Mouse (Mus musculus) MEL (cell line): Measurements from ENCODE around the gene Fbxl15. TPM values are rescaled to one million over a fixed set of nuclear protein-coding genes. Genes with fewer than 3 reads are reported as not detected.

Source experiments
- DNase-seq: peaks from one replicate; pipeline ENCODE4 v3.0.0; 2011; ENCODE audit warnings: low read depth, low spot score
- H3K27ac ChIP-seq: 2 replicates; pipeline ENCODE4 v1.5.1; 2012; ENCODE audit warnings: low read depth, mild to moderate bottlenecking, control low read depth, low read length, moderate library complexity; ENCODE audit not compliant: control insufficient read depth
- H3K27me3 ChIP-seq, 2 experiments: fragments of 150-350 bp in 1 of 2; sonication (generic) in 1 of 2; 2 replicates each; pipeline ENCODE4 v1.6.1; 2012; ENCODE audit warnings: low read length in 2 of 2, mild to moderate bottlenecking in 2 of 2, improper control_type of control experiment in 1 of 2, moderate library complexity in 1 of 2; ENCODE audit not compliant: insufficient read depth in 2 of 2, control insufficient read depth in 1 of 2
- H3K36me3 ChIP-seq, 2 experiments: 2 replicates each; pipeline ENCODE4 v1.6.1; 2012 to 2014; ENCODE audit warnings: low read length in 2 of 2, improper control_type of control experiment in 1 of 2, inconsistent platforms in 1 of 2, mild to moderate bottlenecking in 1 of 2; ENCODE audit not compliant: insufficient read depth in 2 of 2, control insufficient read depth in 1 of 2
- H3K4me1 ChIP-seq, 2 experiments: fragments of 150-350 bp in 1 of 2; sonication (generic) in 1 of 2; 2 replicates each; pipeline ENCODE4 v1.6.1; 2012; ENCODE audit warnings: low read length in 2 of 2, improper control_type of control experiment in 1 of 2, mild to moderate bottlenecking in 1 of 2; ENCODE audit not compliant: insufficient read depth in 2 of 2, control insufficient read depth in 1 of 2
- H3K4me3 ChIP-seq, 2 experiments: fragments of 150-350 bp in 1 of 2; sonication (generic) in 1 of 2; 2 replicates each; pipeline ENCODE4 v1.5.1; 2012; ENCODE audit warnings: low read depth in 2 of 2, low read length in 2 of 2, mild to moderate bottlenecking in 2 of 2, moderate library complexity in 2 of 2, control low read depth in 1 of 2, improper control_type of control experiment in 1 of 2; ENCODE audit not compliant: control insufficient read depth in 1 of 2, insufficient read depth in 1 of 2
- H3K79me2 ChIP-seq: 2 replicates; pipeline ENCODE4 v1.6.1; 2012; ENCODE audit warnings: mild to moderate bottlenecking, low read length, moderate library complexity; ENCODE audit not compliant: control insufficient read depth, poor library complexity, insufficient read depth
- H3K9ac ChIP-seq: 2 replicates; pipeline ENCODE4 v1.6.1; 2012; ENCODE audit warnings: low read depth, mild to moderate bottlenecking, control low read depth, low read length, moderate library complexity; ENCODE audit not compliant: control insufficient read depth, poor library complexity, severe bottlenecking
- H3K9me3 ChIP-seq: fragments of 150-350 bp; sonication (generic); replicated peaks from 2 replicates; pipeline ENCODE4 v1.6.1; 2012; ENCODE audit warnings: mild to moderate bottlenecking, low read length, improper control_type of control experiment, moderate library complexity; ENCODE audit not compliant: insufficient read depth
- BHLHE40 ChIP-seq: IDR thresholded peaks from 2 replicates; pipeline ENCODE4 v1.6.1; 2012; ENCODE audit warnings: low read depth, mild to moderate bottlenecking, inconsistent platforms, low read length, improper control_type of control experiment, borderline replicate concordance
- CHD2 ChIP-seq: IDR thresholded peaks from 2 replicates; pipeline ENCODE4 v1.6.1; 2011; ENCODE audit warnings: low read length, improper control_type of control experiment
- CTCF ChIP-seq, 3 experiments: IDR thresholded peaks in 2 of 3; conservative IDR thresholded peaks in 1 of 3; 2 replicates each; pipeline ENCODE4 v1.5.1; 2011 to 2012; ENCODE audit warnings: low read length in 3 of 3, low read depth in 2 of 3, mild to moderate bottlenecking in 2 of 3, improper control_type of control experiment in 1 of 3, inconsistent platforms in 1 of 3, mixed read lengths in 1 of 3, moderate library complexity in 1 of 3; ENCODE audit not compliant: control insufficient read depth in 1 of 3, insufficient read depth in 1 of 3, poor library complexity in 1 of 3, severe bottlenecking in 1 of 3
- ELF1 ChIP-seq: IDR thresholded peaks from 2 replicates; pipeline ENCODE4 v1.6.1; 2014; ENCODE audit warnings: low read depth, mild to moderate bottlenecking, inconsistent platforms, low read length, improper control_type of control experiment, moderate library complexity
- EP300 ChIP-seq, 2 experiments: IDR thresholded peaks; 2 replicates each; pipeline ENCODE4 v1.6.1; 2011; ENCODE audit warnings: improper control_type of control experiment in 2 of 2, low read length in 2 of 2, low read depth in 1 of 2, mild to moderate bottlenecking in 1 of 2
- GABPA ChIP-seq: IDR thresholded peaks from 2 replicates; pipeline ENCODE4 v1.6.1; 2012; ENCODE audit warnings: low read depth, mild to moderate bottlenecking, inconsistent platforms, low read length, improper control_type of control experiment, moderate library complexity
- JUND ChIP-seq: IDR thresholded peaks from 2 replicates; pipeline ENCODE4 v1.6.1; 2011; ENCODE audit warnings: low read depth, mild to moderate bottlenecking, improper control_type of control experiment, low read length
- MAX ChIP-seq: IDR thresholded peaks from 2 replicates; pipeline ENCODE4 v1.6.1; 2011; ENCODE audit warnings: low read length, improper control_type of control experiment
- MEF2A ChIP-seq: IDR thresholded peaks from 2 replicates; pipeline ENCODE4 v1.6.1; 2014; ENCODE audit warnings: low read depth, mild to moderate bottlenecking, inconsistent platforms, low read length, improper control_type of control experiment; ENCODE audit not compliant: poor library complexity, insufficient replicate concordance, severe bottlenecking; ENCODE audit errors: extremely low read depth
- MYC ChIP-seq: IDR thresholded peaks from 2 replicates; pipeline ENCODE4 v1.6.1; 2011; ENCODE audit warnings: low read depth, mild to moderate bottlenecking, low read length, improper control_type of control experiment, moderate library complexity
- NELFE ChIP-seq: IDR thresholded peaks from 2 replicates; pipeline ENCODE4 v1.6.1; 2011; ENCODE audit warnings: low read depth, low read length, improper control_type of control experiment
- NRF1 ChIP-seq: IDR thresholded peaks from 2 replicates; pipeline ENCODE4 v1.6.1; 2014; ENCODE audit warnings: low read depth, mild to moderate bottlenecking, inconsistent platforms, low read length, improper control_type of control experiment, moderate library complexity; ENCODE audit not compliant: poor library complexity, insufficient read depth, severe bottlenecking
- POLR2A ChIP-seq, 2 experiments: IDR thresholded peaks; 2 replicates each; pipeline ENCODE4 v1.6.1; 2011 to 2012; ENCODE audit warnings: low read length in 2 of 2, mild to moderate bottlenecking in 2 of 2, control low read depth in 1 of 2, improper control_type of control experiment in 1 of 2, low read depth in 1 of 2, moderate library complexity in 1 of 2; ENCODE audit not compliant: control insufficient read depth in 1 of 2, insufficient read depth in 1 of 2, poor library complexity in 1 of 2
- POLR2AphosphoS5 ChIP-seq: IDR thresholded peaks from 2 replicates; pipeline ENCODE4 v1.6.1; 2012; ENCODE audit warnings: low read depth, borderline replicate concordance, mild to moderate bottlenecking, inconsistent platforms, low read length, moderate library complexity, mixed read lengths
- RCOR1 ChIP-seq: IDR thresholded peaks from 2 replicates; pipeline ENCODE4 v1.6.1; 2012; ENCODE audit warnings: low read depth, mild to moderate bottlenecking, inconsistent platforms, low read length, improper control_type of control experiment
- TAL1 ChIP-seq: IDR thresholded peaks from 2 replicates; pipeline ENCODE4 v1.6.1; 2012; ENCODE audit warnings: mild to moderate bottlenecking, inconsistent platforms, low read length, moderate library complexity, mixed read lengths
- USF2 ChIP-seq, 2 experiments: IDR thresholded peaks; 2 replicates each; pipeline ENCODE4 v1.6.1; 2011 to 2012; ENCODE audit warnings: improper control_type of control experiment in 2 of 2, low read length in 2 of 2, borderline replicate concordance in 1 of 2, inconsistent platforms in 1 of 2, low read depth in 1 of 2, mild to moderate bottlenecking in 1 of 2; ENCODE audit not compliant: insufficient read depth in 1 of 2
- ZMIZ1 ChIP-seq: IDR thresholded peaks from 2 replicates; pipeline ENCODE4 v1.6.1; 2012; ENCODE audit warnings: low read depth, mild to moderate bottlenecking, inconsistent platforms, low read length, improper control_type of control experiment, moderate library complexity
- ZNF384 ChIP-seq: IDR thresholded peaks from 2 replicates; pipeline ENCODE4 v1.6.1; 2012; ENCODE audit warnings: low read depth, mild to moderate bottlenecking, inconsistent platforms, low read length, improper control_type of control experiment
- polyA plus RNA-seq, 2 experiments: library from polyadenylated mRNA; stranded (reverse) in 1 of 2; unstranded in 1 of 2; fragments of >175 nt in 1 of 2; fragments of >200 nt in 1 of 2; gene quantifications; 2 replicates each; pipeline versions ENCODE4 v1.2.1 to v1.2.4; 2012; ENCODE audit warnings: low replicate concordance in 2 of 2, low read depth in 1 of 2; ENCODE audit not compliant: insufficient read length in 2 of 2, insufficient read depth in 1 of 2, missing spikeins in 1 of 2
- total RNA-seq: library from RNA; depleted of rRNA; stranded (reverse); fragments of 300-350 nt; gene quantifications from 2 replicates; pipeline ENCODE4 v1.2.3, GENCODE M21; 2012

Gene Fbxl15
- total and polyA plus RNA-seq, 3 experiments = 12.7 to 13.2 TPM; not detected in 1

DNA sequence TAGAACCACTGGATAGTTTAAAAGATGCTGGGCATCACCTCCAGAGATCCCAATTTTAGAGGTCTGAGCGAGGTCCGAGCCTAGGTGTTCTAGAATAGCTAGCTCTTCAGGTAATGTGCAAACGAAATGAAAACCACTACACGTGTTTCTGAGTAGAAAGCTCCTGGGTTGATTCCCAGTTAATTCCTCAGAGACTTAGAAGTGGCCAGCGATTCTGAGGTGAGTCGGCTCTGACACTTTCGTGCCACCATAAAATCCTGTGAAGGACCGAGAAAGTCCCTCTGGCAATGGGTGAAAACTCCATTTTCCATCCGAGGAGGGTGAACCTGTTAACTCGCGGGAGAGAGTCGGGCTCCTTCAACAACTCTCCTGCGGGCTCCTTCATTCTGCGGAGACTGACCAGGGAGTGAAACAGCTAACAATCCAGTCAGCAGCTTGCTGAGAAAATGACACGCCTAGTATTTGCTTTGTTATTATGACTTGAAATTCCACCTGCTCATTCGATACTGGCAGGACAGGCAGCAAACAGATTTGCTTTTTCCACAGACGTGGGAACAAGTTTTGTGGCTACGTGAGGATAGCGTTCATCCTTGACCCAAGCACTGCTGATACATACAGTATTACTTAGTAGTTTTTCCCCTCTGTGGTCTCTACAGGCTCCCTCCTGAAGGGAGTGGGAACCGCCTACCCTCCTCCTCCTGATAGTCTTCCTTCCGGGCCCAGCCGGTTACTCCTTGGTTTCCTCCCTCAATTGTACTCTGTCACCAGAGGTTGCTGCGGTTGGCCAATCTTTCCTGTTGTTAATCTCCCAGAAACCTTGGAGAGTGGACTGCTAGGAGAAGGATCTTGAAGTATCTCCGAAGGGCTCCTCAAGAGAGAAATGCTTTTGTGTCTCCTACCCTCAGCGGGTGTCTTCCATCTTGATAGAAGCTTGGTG is 29.6 kb downstream of the Fbxl15 start (continued):
- peak; percentile 59; the same call in 1 of the 2 replicates for TF ChIP-seq RCOR1
- TF ChIP-seq CHD2 = no peak; the same call in 1 of the 2 replicates
- TF ChIP-seq GABPA = no peak
- peak; percentile 61 for TF ChIP-seq NELFE
- TF ChIP-seq ELF1 = peak; percentile 64
- no peak for TF ChIP-seq POLR2AphosphoS5
- TF ChIP-seq NRF1 = no peak
- peak; percentile 42 to 51; a peak in 3 of 4 replicates for TF ChIP-seq EP300 (IDR thresholded peaks at IDR 0.05; ENCODE audit: low read depth in 1 of 2, low read length in 2 of 2)
- no peak for TF ChIP-seq MEF2A
- no peak for TF ChIP-seq BHLHE40
- no peak for TF ChIP-seq ZNF384
- TF ChIP-seq ZMIZ1 = 0 out of 2 replicates have a peak, but pooled peaks have one; percentile 53
- TF ChIP-seq MAX = peak; percentile 30
- no peak for TF ChIP-seq USF2 (IDR thresholded peaks at IDR 0.05; ENCODE audit: borderline replicate concordance in 1 of 2, insufficient read depth in 1 of 2, low read depth in 1 of 2, low read length in 2 of 2)
- no peak for TF ChIP-seq TAL1
- TF ChIP-seq CTCF (IDR thresholded peaks at IDR 0.05 in 2 of 3, conservative IDR thresholded peaks at IDR 0.05 in 1 of 3; ENCODE audit: control insufficient read depth in 1 of 3, insufficient read depth in 1 of 3, low read depth in 2 of 3, low read length in 3 of 3, poor library complexity in 1 of 3, severe bottlenecking in 1 of 3) = no peak
- TF ChIP-seq POLR2A (IDR thresholded peaks at IDR 0.05; ENCODE audit: control insufficient read depth in 1 of 2, insufficient read depth in 1 of 2, low read depth in 1 of 2, low read length in 2 of 2, poor library complexity in 1 of 2) = peak; percentile 15 to 56; a peak in 1 of 4 replicates
- no peak for TF ChIP-seq JUND

DNA sequence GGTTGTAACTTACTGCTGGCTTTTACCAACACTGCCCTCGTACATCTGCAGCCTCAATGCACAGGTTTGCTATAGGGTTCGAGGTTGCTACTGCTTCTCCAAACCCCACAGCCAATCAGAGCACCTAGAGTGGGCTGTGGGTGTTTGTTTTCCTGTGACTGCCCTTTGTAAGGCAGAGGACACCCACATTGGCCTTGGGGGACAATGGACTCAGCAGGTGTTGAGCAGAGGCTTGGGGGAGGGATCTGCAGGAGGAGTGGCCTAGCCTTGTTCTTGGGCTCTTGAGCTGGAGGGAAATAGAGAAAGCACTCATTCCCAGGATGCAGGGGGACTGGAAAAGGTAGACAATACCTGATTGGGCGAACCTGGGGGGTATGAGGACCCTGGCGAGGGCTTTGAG is 30.4 kb downstream of the Fbxl15 start:
- Histone ChIP-seq H3K4me3 (peak overlapping the region; percentile 45 to 78), H3K79me2 (no peaks in the 10 kb centered on the region), H3K27me3 (no peaks in the 10 kb centered on the region), H3K4me1 (peaks cover 6 to 13% of the 10 kb centered on the region in 2 experiments; a peak in 3 of 4 replicates), H3K9ac (peak overlapping the region; percentile 65), H3K36me3 (peaks cover 0 to 8% of the 10 kb centered on the region in 2 experiments; a peak in 2 of 4 replicates), H3K9me3 (no peaks in the 10 kb centered on the region), H3K27ac (peak overlapping the region; percentile 77)
- DNase-seq = peak; percentile 39
- TF ChIP-seq ZMIZ1 (0 out of 2 replicates have a peak, but pooled peaks have one; percentile 6), MYC (no peak)
